Mouse (Mus musculus) neutrophil, adult 65 days (primary cell): ENCODE measurements around the gene Arpc1b. TPM values are rescaled to one million over a fixed set of nuclear protein-coding genes. Genes with fewer than 3 reads are reported as not detected.

Source experiments
- total RNA-seq: library from RNA; stranded (reverse); gene quantifications from 2 replicates; pipeline ENCODE4 v1.2.4, GENCODE M21; 2023

Gene Arpc1b
- 1,109 and 1,298 TPM in 2 replicates for total RNA-seq

GRCm38 (mm10) chr5:145114071-145114605 is at the start of gene Arpc1b:
Gene Arpc1b, plus strand, starts transcription at chr5:145114215.

DNA sequence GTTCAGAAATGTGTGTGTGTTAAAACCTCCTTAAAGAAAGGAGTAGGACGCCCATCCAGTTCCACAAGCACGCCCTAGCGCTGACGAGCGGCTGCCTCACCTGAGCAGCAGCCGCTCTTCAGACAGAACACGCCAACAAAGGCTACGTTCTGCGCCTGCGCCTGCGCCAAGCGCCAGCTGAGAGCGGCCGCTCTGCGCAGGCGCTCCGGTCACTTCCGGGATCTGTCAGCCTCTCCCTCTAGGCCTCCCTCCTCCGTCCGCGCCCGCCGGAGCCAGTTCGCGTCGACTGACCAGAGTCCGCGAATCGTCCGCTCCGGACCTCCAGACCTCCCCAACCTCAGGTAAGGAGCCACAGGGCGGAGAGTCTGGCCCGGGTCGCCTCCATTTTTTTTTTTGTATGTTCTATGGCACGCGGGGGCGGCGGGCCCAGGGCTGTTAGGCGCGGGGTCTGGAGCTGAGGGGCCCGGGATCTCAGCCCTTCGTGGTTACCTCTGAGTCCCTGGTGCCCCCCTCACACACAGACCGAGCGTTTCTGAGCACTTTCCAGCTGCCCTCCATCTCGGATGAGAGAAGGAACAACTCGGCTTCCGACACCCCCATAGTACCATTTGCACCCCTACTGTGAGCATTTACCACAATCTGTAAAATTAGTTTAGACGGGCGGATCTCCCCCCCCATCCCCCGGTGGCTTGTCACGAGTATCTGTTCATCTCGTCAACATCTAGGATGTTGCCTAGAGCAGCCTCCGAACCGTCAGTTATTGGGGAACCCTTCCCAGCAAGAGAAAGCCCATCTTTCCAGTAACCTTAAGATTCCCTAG is 30.2 kb upstream of the Arpc1b start, which contains the start of the genes Arpc1a and Kpna7:
TSS of gene Arpc1a (plus strand) at position 199 of the 820 bp plus-strand sequence.
TSS of gene Kpna7 (minus strand) at position 399 of the 820 bp plus-strand sequence.

DNA sequence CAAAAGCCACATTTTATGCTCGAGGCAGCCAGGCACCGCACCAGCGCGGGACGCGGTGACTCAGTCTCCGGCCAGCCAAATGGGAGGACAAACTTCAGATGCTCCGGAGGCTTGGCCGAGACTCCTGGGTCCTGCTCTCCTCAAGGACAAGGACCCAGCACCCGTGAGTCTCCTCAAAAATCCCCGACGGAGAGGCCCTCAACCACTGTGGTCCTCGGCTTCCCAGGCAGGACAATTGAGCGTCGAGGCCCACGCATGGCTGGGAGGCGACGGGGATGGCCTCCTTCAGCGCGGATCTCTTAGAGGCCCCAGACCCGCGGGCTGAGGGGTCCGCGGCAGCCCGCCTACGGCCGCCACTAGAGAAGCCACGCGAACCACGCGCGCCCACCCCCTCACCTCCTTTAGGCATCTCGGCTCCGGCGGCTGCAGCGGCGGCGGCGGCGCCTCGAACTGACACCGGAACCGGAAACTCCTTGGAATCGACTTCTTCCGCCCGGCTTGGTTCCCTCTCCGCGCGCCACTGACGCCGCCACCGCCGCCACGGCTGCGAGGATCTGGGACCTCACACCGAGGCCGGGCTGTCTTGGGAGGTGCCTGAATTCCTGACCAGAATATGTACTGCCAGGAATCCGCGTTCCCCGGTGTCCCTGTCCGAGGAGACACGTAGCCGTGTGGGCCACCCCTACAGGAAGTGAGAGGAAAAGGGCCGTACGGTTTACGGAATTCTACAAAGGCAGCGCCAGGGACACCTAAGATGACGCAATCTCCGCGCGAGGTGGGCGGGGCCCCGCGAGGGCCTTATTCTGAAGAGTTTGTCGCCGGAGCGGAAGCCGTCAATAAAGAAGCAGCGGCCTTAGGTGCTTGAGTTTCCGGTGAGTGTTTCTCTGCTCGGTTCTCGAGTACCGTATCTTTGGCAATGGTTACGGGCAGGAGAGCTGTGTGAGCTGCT is 25.8 kb downstream of the Arpc1b start, which contains the start of the genes Pdap1 and Bud31:
TSS of gene Pdap1 (minus strand) at position 668 of the 949 bp plus-strand sequence.
TSS of gene Bud31 (plus strand) at position 792 of the 949 bp plus-strand sequence.

DNA sequence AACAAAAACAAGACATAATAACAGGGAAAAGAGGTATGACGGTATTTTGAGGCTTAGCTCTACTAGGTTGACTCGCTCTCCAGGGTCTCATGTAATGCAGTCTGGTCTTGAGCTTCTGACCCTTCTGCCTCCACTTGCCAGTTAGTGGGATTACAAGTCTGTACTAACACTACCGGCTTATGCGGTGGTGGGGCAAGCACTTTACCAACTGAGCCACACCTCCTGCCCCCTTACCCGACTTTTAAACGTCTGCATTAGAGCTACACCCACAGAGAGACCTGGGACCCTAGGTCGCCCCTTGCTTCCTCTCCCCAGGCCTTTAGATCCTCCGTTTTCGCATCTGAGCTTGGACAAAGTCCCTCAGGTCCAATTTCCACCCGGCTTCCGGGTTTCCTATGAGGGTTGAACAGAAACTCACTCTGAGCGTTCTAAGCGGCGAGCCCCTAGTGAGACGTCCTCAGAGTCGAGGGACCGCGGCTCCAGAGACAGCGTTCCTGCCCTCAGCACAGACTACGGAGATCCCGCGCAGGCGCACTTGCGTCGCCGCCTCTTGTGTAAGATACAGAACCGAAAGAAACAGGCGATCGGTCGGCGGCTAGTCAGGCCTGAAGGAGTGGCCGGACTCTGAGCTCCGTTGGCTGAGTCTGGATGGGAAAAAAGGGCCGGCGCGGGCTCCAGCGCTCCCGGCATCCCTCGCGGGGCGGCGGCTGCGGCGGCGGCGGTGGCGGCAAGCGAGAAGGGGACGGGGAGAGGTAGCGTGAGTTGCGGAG is 52.7 kb downstream of the Arpc1b start, which contains the start of the genes Ptcd1 and Cpsf4:
TSS of gene Ptcd1 (minus strand) at position 573 of the 770 bp plus-strand sequence.
TSS of gene Cpsf4 (plus strand) at position 678 of the 770 bp plus-strand sequence.

Other genes starting within 250 kb of the Arpc1b start
- gene Smurf1, start 148.4 kb upstream of the Arpc1b start, total RNA-seq = 17.1 and 19.5 TPM in 2 replicates
- gene Gm4871, start 81.5 kb upstream of the Arpc1b start, total RNA-seq = not detected in 2 replicates
- gene 1700018F24Rik, start 71.2 kb upstream of the Arpc1b start, total RNA-seq = not detected in 2 replicates
- 118 and 140 TPM in 2 replicates for gene Arpc1a, start 30.4 kb upstream of the Arpc1b start, total RNA-seq
- not detected in 2 replicates for gene Kpna7, start 30.2 kb upstream of the Arpc1b start, total RNA-seq
- gene Pdap1, start 26.0 kb downstream of the Arpc1b start, total RNA-seq = 33.7 and 36.2 TPM in 2 replicates
- gene Bud31, start 26.1 kb downstream of the Arpc1b start, total RNA-seq = 155 and 177 TPM in 2 replicates
- 16.7 and 18.1 TPM in 2 replicates for gene Ptcd1, start 52.9 kb downstream of the Arpc1b start, total RNA-seq
- gene Cpsf4, start 53.0 kb downstream of the Arpc1b start, total RNA-seq = 22.0 and 25.1 TPM in 2 replicates
- 73.5 and 101 TPM in 2 replicates for gene Atp5j2, start 77.8 kb downstream of the Arpc1b start, total RNA-seq
- 16.4 and 18.6 TPM in 2 replicates for gene Zkscan14, start 87.7 kb downstream of the Arpc1b start, total RNA-seq
- gene Zkscan5, start 90.3 kb downstream of the Arpc1b start, total RNA-seq = 2.8 and 3.3 TPM in 2 replicates
- gene Zfp655, start 117.5 kb downstream of the Arpc1b start, total RNA-seq = 74.0 and 104 TPM in 2 replicates
- gene Zscan25, start 166.3 kb downstream of the Arpc1b start, total RNA-seq = 11.5 and 18.5 TPM in 2 replicates
- not detected in 2 replicates for gene Cyp3a57, start 231.1 kb downstream of the Arpc1b start, total RNA-seq